Mouse (Mus musculus): ENCODE measurements around the gene Klhl21. TPM values are rescaled to one million over a fixed set of nuclear protein-coding genes. Genes with fewer than 3 reads are reported as not detected.

Gene Klhl21
- total and polyA plus RNA-seq, 2 experiments from 2014 or later: 4.1 to 13.2 TPM

DNA sequence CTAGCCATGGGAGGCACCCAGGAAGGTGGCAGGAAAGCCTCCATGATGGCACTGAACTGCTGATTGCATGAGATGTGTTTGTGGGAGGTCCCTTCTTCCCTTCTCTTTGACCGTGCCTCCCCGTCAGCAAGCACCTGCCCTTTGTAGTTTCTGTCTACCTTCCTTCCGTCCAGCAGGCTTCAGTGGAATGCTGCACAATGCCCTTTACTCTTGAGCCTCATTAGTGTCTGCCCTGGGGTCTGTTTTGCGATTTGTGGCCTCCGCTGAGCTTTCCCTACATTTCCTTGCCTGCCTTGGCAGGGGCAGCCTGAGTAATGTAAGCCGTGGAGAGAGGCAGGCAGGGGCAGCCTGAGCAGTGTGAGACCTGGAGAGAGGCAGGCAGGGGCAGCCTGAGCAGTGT is 36.0 kb downstream of the Klhl21 start:
- Histone ChIP-seq H3K9ac (replicated peaks; ENCODE audit: low read length, poor library complexity, severe bottlenecking) (no peak overlapping the region), H3K27me3 (ENCODE audit: insufficient read depth, low read length) (no peaks in the 10 kb centered on the region), H3K27ac (ENCODE audit: low read depth, low read length) (no peak overlapping the region), H3K36me3 (ENCODE audit: insufficient read depth, low read length) (peaks cover 47% of the 10 kb centered on the region), H3K4me2 (ENCODE audit: low read depth, low read length, poor library complexity, severe bottlenecking) (no peak overlapping the region), H3K4me1 (ENCODE audit: insufficient read depth, low read length) (peaks cover 7% of the 10 kb centered on the region), H3K9me3 (ENCODE audit: low read length) (no peaks in the 10 kb centered on the region), H3K4me3 (ENCODE audit: low read depth, low read length) (no peak overlapping the region)
- TF ChIP-seq CTCF (IDR thresholded peaks at IDR 0.05): no peak
- 81% methylated on average over 6 of the region's 6 CpGs for WGBS
- DNase-seq (ENCODE audit: low spot score) (no peak), ATAC-seq (ENCODE audit: low FRiP score) (no peak)

GRCm38 (mm10) chr4:152062390-152063110 is 53.9 kb downstream of the Klhl21 start:
- ATAC-seq (ENCODE audit: low FRiP score): no peak

DNA sequence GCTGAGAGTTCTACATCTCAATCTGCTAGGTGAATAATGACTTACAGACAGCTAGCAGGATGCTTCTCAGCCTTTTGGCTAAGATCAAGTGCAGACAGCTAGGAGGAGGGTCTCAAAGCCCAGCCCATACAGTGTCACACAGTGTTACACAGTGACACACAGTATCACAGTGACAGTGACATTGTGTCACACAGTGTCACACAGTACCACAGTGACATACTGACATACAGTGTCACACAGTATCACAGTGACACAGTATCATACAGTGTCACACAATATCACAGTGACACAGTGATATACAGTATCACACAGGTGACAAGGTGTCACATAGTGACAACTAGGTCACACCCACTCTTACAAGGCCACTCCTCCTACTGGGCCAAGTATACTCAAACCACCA is 58.7 kb downstream of the Klhl21 start:
- ATAC-seq (ENCODE audit: low FRiP score) (no peak), DNase-seq (ENCODE audit: low spot score) (no peak)
- no peak overlapping the region for H3K4me2 ChIP-seq (ENCODE audit: low read depth, low read length, poor library complexity, severe bottlenecking)
- no peak overlapping the region for H3K9ac ChIP-seq (replicated peaks; ENCODE audit: low read length, poor library complexity, severe bottlenecking)
- no peaks in the 10 kb centered on the region for H3K27me3 ChIP-seq (ENCODE audit: insufficient read depth, low read length)
- no peaks in the 10 kb centered on the region for H3K4me1 ChIP-seq (ENCODE audit: insufficient read depth, low read length)
- H3K27ac ChIP-seq (ENCODE audit: low read depth, low read length): no peak overlapping the region
- no peaks in the 10 kb centered on the region for H3K9me3 ChIP-seq (ENCODE audit: low read length)
- no peak for TF ChIP-seq CTCF (IDR thresholded peaks at IDR 0.05)
- H3K36me3 ChIP-seq (ENCODE audit: insufficient read depth, low read length): no peaks in the 10 kb centered on the region
- H3K4me3 ChIP-seq (ENCODE audit: low read depth, low read length): no peak overlapping the region

More at GRCm38 (mm10) chr4:152062390-152063110, 53.9 kb downstream of the Klhl21 start:
- WGBS: 79% methylated on average over 9 of the region's 9 CpGs
- Histone ChIP-seq H3K27ac (ENCODE audit: low read depth, low read length) (no peak overlapping the region; the same call in 1 of the 2 replicates), H3K36me3 (ENCODE audit: insufficient read depth, low read length) (peaks cover 28% of the 10 kb centered on the region), H3K4me2 (ENCODE audit: low read depth, low read length, poor library complexity, severe bottlenecking) (no peak overlapping the region), H3K4me1 (ENCODE audit: insufficient read depth, low read length) (no peaks in the 10 kb centered on the region), H3K27me3 (ENCODE audit: insufficient read depth, low read length) (no peaks in the 10 kb centered on the region), H3K4me3 (ENCODE audit: low read depth, low read length) (no peak overlapping the region), H3K9me3 (ENCODE audit: low read length) (no peaks in the 10 kb centered on the region), H3K9ac (replicated peaks; ENCODE audit: low read length, poor library complexity, severe bottlenecking) (no peak overlapping the region)
- TF ChIP-seq CTCF (IDR thresholded peaks at IDR 0.05): no peak
- no peak for DNase-seq (ENCODE audit: low spot score)

Other genes starting within 250 kb of the Klhl21 start
- gene Camta1, start 146.9 kb upstream of the Klhl21 start, total RNA-seq (2014; rRNA removed): 153 and 177 TPM in 2 replicates
- 130 and 140 TPM in 2 replicates for gene Camta1, start 146.9 kb upstream of the Klhl21 start, polyA plus RNA-seq (2015; fragmentation: Nextera tagmentation; extraction: Ambion mirVana)
- gene Dnajc11, start 75.1 kb upstream of the Klhl21 start, total RNA-seq (2014; rRNA removed): 83.2 and 88.5 TPM in 2 replicates
- gene Dnajc11, start 75.1 kb upstream of the Klhl21 start, polyA plus RNA-seq (2015; fragmentation: Nextera tagmentation; extraction: Ambion mirVana): 73.7 and 75.9 TPM in 2 replicates
- gene Thap3, start 19.8 kb upstream of the Klhl21 start, total RNA-seq (2014; rRNA removed): 13.8 and 21.1 TPM in 2 replicates
- gene Thap3, start 19.8 kb upstream of the Klhl21 start, polyA plus RNA-seq (2015; fragmentation: Nextera tagmentation; extraction: Ambion mirVana): 42.7 and 45.7 TPM in 2 replicates
- 17.2 and 18.3 TPM in 2 replicates for gene Phf13, start 12.5 kb upstream of the Klhl21 start, total RNA-seq (2014; rRNA removed)
- gene Phf13, start 12.5 kb upstream of the Klhl21 start, polyA plus RNA-seq (2015; fragmentation: Nextera tagmentation; extraction: Ambion mirVana): 16.6 and 17.1 TPM in 2 replicates
- gene Zbtb48, start 18.9 kb downstream of the Klhl21 start, total RNA-seq (2014; rRNA removed): 7.8 and 8.9 TPM in 2 replicates
- 17.0 and 20.6 TPM in 2 replicates for gene Zbtb48, start 18.9 kb downstream of the Klhl21 start, polyA plus RNA-seq (2015; fragmentation: Nextera tagmentation; extraction: Ambion mirVana)
- gene Tas1r1, start 29.8 kb downstream of the Klhl21 start, total RNA-seq (2014; rRNA removed): 0.11 and 1.5 TPM in 2 replicates
- gene Tas1r1, start 29.8 kb downstream of the Klhl21 start, polyA plus RNA-seq (2015; fragmentation: Nextera tagmentation; extraction: Ambion mirVana): 1.6 TPM in 2 replicates
- gene Nol9, start 30.5 kb downstream of the Klhl21 start, total RNA-seq (2014; rRNA removed): 22.5 and 27.4 TPM in 2 replicates
- gene Nol9, start 30.5 kb downstream of the Klhl21 start, polyA plus RNA-seq (2015; fragmentation: Nextera tagmentation; extraction: Ambion mirVana): 17.5 and 19.0 TPM in 2 replicates
- gene Plekhg5, start 63.7 kb downstream of the Klhl21 start, total RNA-seq (2014; rRNA removed): 17.6 and 33.5 TPM in 2 replicates
- 13.0 and 15.1 TPM in 2 replicates for gene Plekhg5, start 63.7 kb downstream of the Klhl21 start, polyA plus RNA-seq (2015; fragmentation: Nextera tagmentation; extraction: Ambion mirVana)
- gene Tnfrsf25, start 107.1 kb downstream of the Klhl21 start, total RNA-seq (2014; rRNA removed): 0.99 and 2.0 TPM in 2 replicates
- 0.38 and 0.49 TPM in 2 replicates for gene Tnfrsf25, start 107.1 kb downstream of the Klhl21 start, polyA plus RNA-seq (2015; fragmentation: Nextera tagmentation; extraction: Ambion mirVana)
- gene Espn, start 143.6 kb downstream of the Klhl21 start, total RNA-seq (2014; rRNA removed): 0.22 and 0.42 TPM in 2 replicates
- gene Espn, start 143.6 kb downstream of the Klhl21 start, polyA plus RNA-seq (2015; fragmentation: Nextera tagmentation; extraction: Ambion mirVana): 0.22 and 0.53 TPM in 2 replicates
- gene Hes2, start 150.1 kb downstream of the Klhl21 start, total RNA-seq (2014; rRNA removed): not detected in 2 replicates
- not detected in 2 replicates for gene Hes2, start 150.1 kb downstream of the Klhl21 start, polyA plus RNA-seq (2015; fragmentation: Nextera tagmentation; extraction: Ambion mirVana)
- gene Acot7, start 169.3 kb downstream of the Klhl21 start, total RNA-seq (2014; rRNA removed): 228 and 259 TPM in 2 replicates
- 510 and 544 TPM in 2 replicates for gene Acot7, start 169.3 kb downstream of the Klhl21 start, polyA plus RNA-seq (2015; fragmentation: Nextera tagmentation; extraction: Ambion mirVana)

All from midbrain, postnatal 0 days (tissue).